Mouse (Mus musculus) ES-Bruce4 (cell line): Measurements from ENCODE around the gene Papola. TPM values are rescaled to one million over a fixed set of nuclear protein-coding genes. Genes with fewer than 3 reads are reported as not detected.

Experiments used
- H3K27ac ChIP-seq: 2 replicates; pipeline ENCODE4 v1.5.1; 2012; ENCODE audit warnings: low read length, inconsistent platforms; ENCODE audit not compliant: insufficient read depth
- H3K27me3 ChIP-seq: 2 replicates; pipeline ENCODE4 v1.6.1; 2012; ENCODE audit warnings: mild to moderate bottlenecking, low read length, inconsistent platforms; ENCODE audit not compliant: control insufficient read depth, poor library complexity, insufficient read depth, severe bottlenecking
- H3K36me3 ChIP-seq: 2 replicates; pipeline ENCODE4 v1.6.1; 2012; ENCODE audit warnings: inconsistent platforms, mild to moderate bottlenecking, low read length, moderate library complexity; ENCODE audit not compliant: control insufficient read depth, poor library complexity, insufficient read depth, severe bottlenecking
- H3K4me1 ChIP-seq: one replicate; pipeline ENCODE4 v1.8.1; 2011; ENCODE audit warnings: low read length; ENCODE audit not compliant: control insufficient read depth, insufficient read depth
- H3K4me3 ChIP-seq: 2 replicates; pipeline ENCODE4 v1.5.1; 2011; ENCODE audit warnings: low read depth, mild to moderate bottlenecking, low read length
- H3K9ac ChIP-seq: 2 replicates; pipeline ENCODE4 v1.6.1; 2012; ENCODE audit warnings: low read depth, mild to moderate bottlenecking, inconsistent platforms; ENCODE audit not compliant: poor library complexity, severe bottlenecking
- H3K9me3 ChIP-seq: replicated peaks from 2 replicates; pipeline ENCODE4 v1.6.1; 2012; ENCODE audit warnings: mild to moderate bottlenecking, low read length, inconsistent platforms; ENCODE audit not compliant: control insufficient read depth, poor library complexity, insufficient read depth, severe bottlenecking
- CTCF ChIP-seq: IDR thresholded peaks from one replicate; pipeline ENCODE4 v1.8.1; 2011; ENCODE audit warnings: low read depth, low read length
- EP300 ChIP-seq: IDR thresholded peaks from 2 replicates; pipeline ENCODE4 v1.6.1; 2011; ENCODE audit warnings: low read depth, low read length; ENCODE audit not compliant: insufficient read depth
- POLR2A ChIP-seq: IDR thresholded peaks from one replicate; pipeline ENCODE4 v1.8.1; 2011; ENCODE audit warnings: low read length; ENCODE audit not compliant: insufficient read depth
- polyA plus RNA-seq: library from polyadenylated mRNA; stranded (reverse); fragments of >200 nt; gene quantifications from 2 replicates; pipeline ENCODE4 v1.2.4, GENCODE M21; 2011; ENCODE audit warnings: low read depth; ENCODE audit not compliant: missing spikeins, insufficient read depth, insufficient read length

Papola gene
- polyA plus RNA-seq, 1 experiment: 251 TPM

GRCm38 (mm10) chr12:105883799-105884514, 99.5 kb downstream of the Papola start:
- H3K27ac ChIP-seq: no peak overlapping the region
- H3K9me3 ChIP-seq: no peaks in the 10 kb centered on the region
- H3K36me3 ChIP-seq: no peaks in the 10 kb centered on the region
- no peaks in the 10 kb centered on the region for H3K27me3 ChIP-seq
- no peaks in the 10 kb centered on the region for H3K4me1 ChIP-seq
- no peak overlapping the region for H3K9ac ChIP-seq
- no peak for TF ChIP-seq CTCF
- TF ChIP-seq POLR2A: no peak
- TF ChIP-seq EP300: no peak
- H3K4me3 ChIP-seq: no peak overlapping the region

GRCm38 (mm10) chr12:105884515-105885323, 100.2 kb downstream of the Papola start:
- H3K9me3 ChIP-seq: no peaks in the 10 kb centered on the region
- H3K4me1 ChIP-seq: no peaks in the 10 kb centered on the region
- H3K36me3 ChIP-seq: no peaks in the 10 kb centered on the region
- H3K9ac ChIP-seq: no peak overlapping the region
- no peaks in the 10 kb centered on the region for H3K27me3 ChIP-seq
- H3K4me3 ChIP-seq: no peak overlapping the region
- no peak overlapping the region for H3K27ac ChIP-seq
- TF ChIP-seq EP300: no peak
- TF ChIP-seq POLR2A: no peak
- TF ChIP-seq CTCF: no peak

Other genes with a start within 250 kb of the Papola start
- gene Bdkrb2, start 221.5 kb upstream of the Papola start, polyA plus RNA-seq: 1.2 and 1.4 TPM in 2 replicates
- not detected in 2 replicates for gene Bdkrb1, start 181.6 kb upstream of the Papola start, polyA plus RNA-seq
- gene Gskip, start 99.9 kb upstream of the Papola start, polyA plus RNA-seq: 8.1 and 9.2 TPM in 2 replicates
- gene Atg2b, start 99.5 kb upstream of the Papola start, polyA plus RNA-seq: 27.4 and 29.9 TPM in 2 replicates
- 0.73 and 0.75 TPM in 2 replicates for gene Ak7, start 78.7 kb upstream of the Papola start, polyA plus RNA-seq
- gene Vrk1, start 225.5 kb downstream of the Papola start, polyA plus RNA-seq: 82.8 and 85.6 TPM in 2 replicates